Mouse (Mus musculus) heart, adult 2 months (tissue): ENCODE data around the gene Adcy9. TPM values are rescaled to one million over a fixed set of nuclear protein-coding genes. Genes with fewer than 3 reads are reported as not detected.
A peak's percentile ranks its signal among the peaks of the same experiment; 100 is the strongest.

Source experiments
- DNase-seq, 2 experiments: peaks; one replicate each; pipeline ENCODE4 v3.0.0; 2021
- H3K27ac ChIP-seq: fragments of 200-600 bp; 2 replicates; pipeline ENCODE4 v1.8.1; 2022
- H3K27me3 ChIP-seq: fragments of 200-500 bp; 2 replicates; pipeline ENCODE4 v1.6.1; 2012; ENCODE audit warnings: mild to moderate bottlenecking, low read length, inconsistent platforms, mixed read lengths; ENCODE audit not compliant: control insufficient read depth, insufficient read depth
- H3K36me3 ChIP-seq: fragments of 200-500 bp; 2 replicates; pipeline ENCODE4 v1.6.1; 2012; ENCODE audit warnings: low read length, inconsistent platforms; ENCODE audit not compliant: control insufficient read depth, insufficient read depth
- H3K4me1 ChIP-seq: fragments of 200-500 bp; 2 replicates; pipeline ENCODE4 v1.6.1; 2011; ENCODE audit warnings: low read length; ENCODE audit not compliant: control insufficient read depth, insufficient read depth
- H3K4me3 ChIP-seq: fragments of 200-600 bp; 2 replicates; pipeline ENCODE4 v1.8.1; 2022
- H3K79me2 ChIP-seq: fragments of 200-500 bp; replicated peaks from 2 replicates; pipeline ENCODE4 v1.6.1; 2012; ENCODE audit warnings: mild to moderate bottlenecking, inconsistent platforms, low read length, moderate library complexity, mixed read lengths; ENCODE audit not compliant: control insufficient read depth, insufficient read depth
- H3K9ac ChIP-seq: fragments of 200-500 bp; 2 replicates; pipeline ENCODE4 v1.6.1; 2012; ENCODE audit warnings: low read depth, mild to moderate bottlenecking, control low read depth, inconsistent platforms, low read length, mixed read lengths
- CTCF ChIP-seq: fragments of 200-600 bp; IDR thresholded peaks from 2 replicates; pipeline ENCODE4 v1.8.1; 2022; ENCODE audit warnings: antibody characterized with exemption, mild to moderate bottlenecking, moderate library complexity
- EP300 ChIP-seq: fragments of 200-500 bp; IDR thresholded peaks from 2 replicates; pipeline ENCODE4 v1.6.1; 2011; ENCODE audit warnings: low read depth, low read length, control low read depth; ENCODE audit not compliant: insufficient read depth
- POLR2A ChIP-seq: fragments of 200-500 bp; IDR thresholded peaks from 2 replicates; pipeline ENCODE4 v1.6.1; 2011; ENCODE audit warnings: mild to moderate bottlenecking, low read depth, low read length, control low read depth; ENCODE audit not compliant: insufficient read depth
- WGBS: fragments of 180-500 bp; shearing (Covaris S2); methylation state at CpG from one replicate; pipeline ENCODE4 v1.1.7; 2018; 5-methylcytosine and 5-hydroxymethylcytosine counted together
- intact Hi-C: fragments of 180-260 bp; cut with DNase I; formaldehyde crosslinking; loops from one replicate; pipeline ENCODE4 v1.15.1; 2025
- long read RNA-seq: library from polyadenylated mRNA; stranded (forward); transcript quantifications from one replicate; pipeline ENCODE4 v2.0.0, GENCODE M21; 2021
- polyA plus RNA-seq: library from polyadenylated mRNA; depleted of rRNA; stranded (reverse); fragments of >200 nt; gene quantifications from 2 replicates; pipeline ENCODE4 v1.2.3, GENCODE M21; 2012; rRNA removed
- total RNA-seq, 2 experiments: library from RNA; stranded (reverse); gene quantifications; 2 replicates each; pipeline ENCODE4 v1.2.3; 2021

Gene Adcy9
- total RNA-seq (10 to 100 TPM; 22.6 to 26.3 TPM), polyA plus RNA-seq (11.1 and 17.4 TPM in 2 replicates)
- long read RNA-seq, full-length matches to known transcripts: 7 of 9 reads
- long read RNA-seq, partial matches to known transcripts: 1 of 9 reads
- long read RNA-seq, other reads (novel, unspliced or antisense): 1 of 9 reads

DNA sequence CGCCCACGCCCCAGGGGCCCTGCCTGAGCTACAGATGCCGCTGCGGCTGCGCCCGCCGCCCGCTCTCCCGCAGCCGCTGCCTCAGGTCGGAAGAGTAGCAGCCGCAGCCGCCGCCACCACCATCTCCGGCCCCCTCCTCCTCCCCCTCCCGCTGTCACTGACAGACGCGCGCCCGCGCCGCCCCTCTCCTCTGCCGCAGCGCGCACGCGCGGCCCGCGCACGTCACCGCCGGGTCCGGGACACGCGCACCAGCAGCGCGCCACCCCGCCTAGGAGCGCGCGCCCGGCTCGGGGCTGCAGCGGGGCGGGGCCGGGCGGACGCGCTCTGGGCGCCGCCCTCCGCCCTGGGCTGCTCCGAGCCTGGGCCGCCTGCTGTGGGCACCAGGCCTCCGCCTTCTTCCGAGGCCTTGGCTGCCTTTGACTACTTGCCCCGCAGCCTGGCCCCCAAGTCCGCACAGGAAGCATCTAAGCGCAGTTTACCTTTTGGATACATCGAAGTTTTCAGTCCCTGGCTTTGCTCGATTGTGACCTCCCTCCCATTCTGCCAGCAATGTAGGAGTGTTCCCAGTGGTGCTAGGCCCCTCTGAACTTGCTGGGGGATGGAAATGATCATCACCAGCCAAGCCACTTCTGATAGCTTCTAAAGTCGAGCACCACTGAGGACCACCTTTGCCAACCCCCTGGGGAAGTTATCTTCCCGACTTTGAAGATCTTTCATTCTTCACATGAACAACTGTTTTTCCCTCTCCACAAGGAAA, at the start of gene Adcy9:
Adcy9 (minus strand) TSS at position 201 of the 757 bp plus-strand sequence.
- peak within 1 kb of the TSS; percentile 93 for H3K27ac ChIP-seq
- no peaks in the 10 kb centered on the region for H3K79me2 ChIP-seq
- peaks cover 11% of the 10 kb centered on the region for H3K4me1 ChIP-seq
- H3K36me3 ChIP-seq: no peaks in the 10 kb centered on the region; the same call in 1 of the 2 replicates
- peak within 1 kb of the TSS; percentile 98 for H3K9ac ChIP-seq
- DNase-seq: peak; percentile 97
- 2% methylated on average over 53 of the region's 64 CpGs for WGBS
- H3K4me3 ChIP-seq: peak within 1 kb of the TSS; percentile 91
- no peaks in the 10 kb centered on the region for H3K27me3 ChIP-seq
- intact Hi-C loops: loop anchor here (1.0 to 5.0 kb wide), 3 partner anchors 54 to 122 kb away; partner anchors contain the start of gene Srl
- TF ChIP-seq POLR2A: peak; percentile 68
- TF ChIP-seq CTCF: no peak
- TF ChIP-seq EP300: no peak

DNA sequence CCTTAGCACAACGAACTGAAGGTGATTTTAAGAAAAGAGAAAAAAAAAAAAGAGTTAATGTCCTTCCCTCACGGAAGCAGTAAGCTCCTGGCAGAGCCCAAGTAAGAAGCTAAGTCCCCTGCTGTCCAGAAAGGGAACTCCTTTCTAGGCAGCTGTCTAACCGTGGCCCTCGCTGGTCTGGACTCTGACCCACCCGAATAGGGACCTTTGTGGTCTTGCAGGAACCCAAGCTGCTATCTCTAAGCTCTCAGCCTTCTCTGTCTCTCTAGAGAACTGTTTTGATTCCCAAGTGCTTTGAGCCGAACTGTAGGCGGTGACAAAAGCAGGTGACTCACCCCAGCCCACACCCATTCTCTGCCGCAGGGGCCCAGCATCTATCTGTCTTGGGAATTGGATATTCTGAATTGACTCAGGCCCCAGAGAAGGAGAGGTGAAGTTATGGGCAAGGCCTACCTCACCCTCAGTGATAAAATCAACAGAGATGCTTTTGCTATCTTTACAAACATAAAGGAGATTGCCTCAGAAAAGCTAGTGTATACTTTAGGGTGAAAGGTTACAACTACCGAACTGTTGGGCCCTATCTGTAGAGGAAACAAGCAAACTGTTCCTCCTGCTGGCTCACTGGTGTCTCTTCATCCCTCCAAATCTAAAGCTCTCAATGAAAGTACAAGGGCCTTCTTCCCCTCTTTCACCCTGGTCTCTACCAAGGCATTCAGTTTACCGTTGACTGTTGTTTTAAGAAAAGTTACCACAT, 49.5 kb upstream of the Adcy9 start:
- Histone ChIP-seq H3K36me3 (no peaks in the 10 kb centered on the region), H3K9ac (no peak overlapping the region), H3K79me2 (no peaks in the 10 kb centered on the region), H3K27ac (no peak overlapping the region), H3K4me3 (no peak overlapping the region), H3K27me3 (no peaks in the 10 kb centered on the region), H3K4me1 (no peaks in the 10 kb centered on the region; the same call in 1 of the 2 replicates)
- intact Hi-C loops: no loop called here
- DNase-seq: no peak
- TF ChIP-seq CTCF (peak; percentile 59), POLR2A (no peak), EP300 (no peak)
- 44% methylated on average over 10 of the region's 10 CpGs for WGBS

DNA sequence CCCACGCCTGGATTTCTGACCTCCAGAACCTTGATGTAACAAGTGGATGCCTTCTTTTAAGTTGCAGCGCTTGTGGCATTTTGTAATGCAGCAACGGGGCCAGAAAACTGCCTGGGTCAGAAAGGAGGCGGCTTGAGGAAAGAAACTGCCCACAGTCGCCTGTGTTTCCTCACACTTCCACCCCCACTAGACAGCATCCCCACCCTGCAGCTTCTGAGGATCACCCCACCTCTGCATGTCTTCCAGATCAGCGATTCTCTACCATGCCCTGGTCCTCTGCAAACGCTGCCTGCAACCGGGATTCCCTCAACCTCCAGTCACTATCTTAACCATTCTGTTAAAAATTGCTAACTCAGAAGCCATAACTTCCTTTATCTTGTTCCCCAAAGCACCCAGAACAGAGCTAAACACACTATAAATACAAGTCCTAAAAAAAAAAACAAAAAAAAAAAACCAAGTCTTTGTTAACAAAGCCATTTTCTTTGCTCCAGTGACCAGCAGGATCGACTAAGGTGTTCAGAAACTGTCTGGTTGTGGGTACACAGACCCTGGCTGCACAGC, 44.3 kb upstream of the Adcy9 start:
- H3K36me3 ChIP-seq: no peaks in the 10 kb centered on the region
- H3K4me1 ChIP-seq: no peaks in the 10 kb centered on the region
- H3K27ac ChIP-seq: no peak overlapping the region
- H3K9ac ChIP-seq: no peak overlapping the region
- no peak overlapping the region for H3K4me3 ChIP-seq
- no peak for TF ChIP-seq EP300
- no peak for TF ChIP-seq CTCF
- TF ChIP-seq POLR2A: no peak
- no peaks in the 10 kb centered on the region for H3K27me3 ChIP-seq
- 70% methylated on average over 9 of the region's 9 CpGs for WGBS
- H3K79me2 ChIP-seq: no peaks in the 10 kb centered on the region
- intact Hi-C loops: no loop called here
- DNase-seq: peak in 1 of 2 experiments; percentile 35

DNA sequence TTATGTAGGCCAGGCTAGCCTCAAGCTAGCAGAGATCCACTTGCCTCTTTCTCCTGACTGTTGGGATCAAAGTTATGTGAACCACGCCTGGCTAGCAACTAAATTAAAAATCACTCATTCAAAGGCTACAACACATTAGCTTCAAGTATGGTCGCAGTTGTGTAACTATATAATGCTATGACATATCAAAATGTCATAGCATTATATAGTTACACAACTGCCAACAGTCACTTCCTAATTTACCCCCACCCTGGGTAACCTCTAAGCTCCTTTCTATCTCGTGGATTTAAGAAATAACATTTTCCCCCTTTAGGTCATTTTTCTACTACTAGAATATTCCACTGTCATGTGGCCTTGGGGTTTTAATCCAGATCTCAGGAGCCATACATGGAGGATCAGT, 37.6 kb upstream of the Adcy9 start:
- Histone ChIP-seq H3K4me1 (no peaks in the 10 kb centered on the region), H3K27me3 (no peaks in the 10 kb centered on the region), H3K36me3 (no peaks in the 10 kb centered on the region), H3K79me2 (no peaks in the 10 kb centered on the region), H3K9ac (no peak overlapping the region), H3K4me3 (no peak overlapping the region), H3K27ac (no peak overlapping the region)
- intact Hi-C loops: no loop called here
- TF ChIP-seq POLR2A (no peak), EP300 (no peak), CTCF (no peak)
- DNase-seq: no peak
- WGBS: 85% methylated on average over 3 of the region's 3 CpGs

DNA sequence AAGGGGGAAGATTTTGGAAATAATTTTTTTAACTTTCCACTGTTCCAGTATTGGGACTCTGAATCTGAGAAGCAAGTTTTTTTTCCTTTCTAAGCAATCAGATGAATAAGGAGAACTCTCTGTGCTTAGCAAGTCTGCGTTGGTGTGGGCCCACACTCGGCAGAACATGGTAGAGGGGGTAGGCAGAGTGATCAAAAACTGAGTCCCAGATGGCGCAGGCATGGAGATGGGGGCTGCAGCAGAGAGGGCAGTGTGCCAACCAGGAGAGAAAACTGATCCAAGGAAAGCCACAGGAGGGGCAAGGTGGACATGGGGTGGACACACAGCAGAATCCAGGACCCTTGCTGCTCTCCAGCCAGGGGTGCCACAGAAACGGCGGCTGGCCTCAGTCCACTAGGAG, 36.1 kb upstream of the Adcy9 start:
- DNase-seq: no peak
- TF ChIP-seq EP300: no peak
- no peak for TF ChIP-seq POLR2A
- TF ChIP-seq CTCF: no peak
- H3K79me2 ChIP-seq: no peaks in the 10 kb centered on the region
- no peak overlapping the region for H3K27ac ChIP-seq
- H3K9ac ChIP-seq: no peak overlapping the region
- intact Hi-C loops: no loop called here
- 80% methylated on average over 5 of the region's 5 CpGs for WGBS
- no peaks in the 10 kb centered on the region for H3K36me3 ChIP-seq
- H3K4me3 ChIP-seq: no peak overlapping the region
- no peaks in the 10 kb centered on the region for H3K27me3 ChIP-seq
- no peaks in the 10 kb centered on the region for H3K4me1 ChIP-seq
